Mouse (Mus musculus) liver, embryonic 14.5 days (tissue): ENCODE measurements around the gene Ankrd33.

Source experiments
- CTCF ChIP-seq: IDR thresholded peaks from 2 replicates; pipeline ENCODE4 v1.5.1; 2016; ENCODE audit warnings: antibody characterized with exemption, low read depth, control low read depth
- EP300 ChIP-seq: IDR thresholded peaks from 2 replicates; pipeline ENCODE4 v1.6.1; 2016; ENCODE audit warnings: antibody characterized with exemption, low read depth

- TF ChIP-seq CTCF (no peak), EP300 (no peak)
These were observed 40.4 kb upstream of the Ankrd33 start for GRCm38 (mm10) chr15:101075150-101075549.
